Mouse (Mus musculus) cerebellum, adult 9-11 months (tissue): ENCODE measurements around the gene Cic.
A peak's percentile ranks its signal among the peaks of the same experiment; 100 is the strongest.

Experiments
- DNase-seq: peaks from one replicate; pipeline ENCODE4 v3.0.0; 2022

The Cic gene

GRCm38 (mm10) chr7:25284766-25285165 is 17.3 kb downstream of the Cic start:
- peak; percentile 75 for DNase-seq

- no peak for DNase-seq
These were observed 18.2 kb downstream of the Cic start for GRCm38 (mm10) chr7:25285511-25286238.

- DNase-seq = no peak
These were observed 19.5 kb downstream of the Cic start for GRCm38 (mm10) chr7:25286989-25287388.

DNA sequence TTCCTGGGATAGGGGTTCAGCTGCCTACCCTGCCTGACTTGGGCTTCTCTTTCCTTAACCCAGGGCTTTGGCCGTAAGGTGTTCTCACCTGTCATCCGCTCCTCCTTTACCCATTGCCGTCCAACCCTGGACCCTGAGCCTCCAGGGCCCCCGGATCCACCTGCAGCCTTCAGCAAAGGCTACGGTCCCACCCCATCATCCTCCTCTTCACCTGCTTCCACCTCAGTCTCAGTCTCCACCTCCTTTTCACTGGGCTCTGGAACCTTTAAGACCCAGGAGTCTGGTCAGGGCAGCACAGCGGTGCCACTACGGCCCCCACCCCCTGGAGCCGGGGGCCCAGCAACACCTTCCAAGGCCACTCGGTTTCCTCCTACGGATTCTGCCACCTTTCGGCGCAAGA is 20.5 kb downstream of the Cic start:
- no peak for DNase-seq

DNA sequence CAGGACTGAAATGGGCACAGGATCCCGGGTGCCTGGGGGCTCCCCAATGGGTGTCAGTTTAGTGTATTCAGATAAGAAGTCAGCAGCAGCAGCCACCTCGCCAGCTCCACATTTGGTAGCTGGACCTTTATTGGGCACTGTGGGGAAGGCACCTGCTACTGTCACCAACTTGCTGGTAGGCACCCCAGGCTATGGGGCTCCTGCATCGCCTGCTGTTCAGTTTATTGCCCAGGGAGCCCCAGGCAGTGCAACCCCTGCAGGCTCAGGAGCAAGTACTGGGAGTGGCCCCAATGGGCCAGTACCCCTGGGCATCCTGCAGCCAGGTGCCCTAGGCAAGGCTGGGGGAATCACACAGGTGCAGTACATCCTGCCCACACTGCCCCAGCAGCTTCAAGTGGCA is 21.2 kb downstream of the Cic start:
- no peak for DNase-seq

DNA sequence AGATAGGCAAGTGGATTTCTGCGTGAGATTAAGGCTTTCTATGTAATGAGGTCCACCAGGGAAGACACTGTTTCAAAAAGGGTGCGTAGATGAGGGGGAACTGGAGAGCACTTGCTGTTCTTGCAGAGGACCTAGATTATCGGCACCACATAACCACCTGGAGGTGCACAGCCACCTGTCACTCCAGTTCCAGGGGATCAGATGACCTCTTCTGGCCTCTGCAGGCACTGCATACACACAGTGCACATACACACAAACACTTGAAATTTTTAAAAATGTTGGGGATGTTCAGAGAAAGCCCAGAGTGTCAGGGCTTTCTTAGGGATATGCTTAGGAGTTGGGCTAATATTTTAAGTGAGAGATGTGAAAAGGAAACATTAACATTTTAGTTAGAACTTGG is 22.4 kb downstream of the Cic start:
- DNase-seq = no peak

DNA sequence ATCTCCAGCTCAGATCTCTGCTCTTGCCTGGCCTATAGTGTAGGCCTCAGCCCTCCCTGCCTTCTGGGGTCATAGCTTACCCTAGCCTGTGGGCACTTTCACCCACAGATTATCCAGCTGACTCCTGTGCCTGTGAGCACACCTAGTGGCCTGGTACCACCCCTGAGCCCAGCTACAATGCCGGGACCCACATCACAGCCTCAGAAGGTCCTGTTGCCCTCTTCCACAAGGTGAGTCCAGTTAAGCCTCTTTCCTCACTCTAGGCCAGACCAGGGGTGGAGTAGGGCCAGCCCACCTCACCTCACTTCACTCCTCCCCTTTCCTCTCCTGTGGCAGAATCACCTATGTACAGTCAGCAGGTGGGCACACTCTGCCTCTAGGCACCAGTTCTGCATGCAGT is 23.0 kb downstream of the Cic start:
- no peak for DNase-seq

DNA sequence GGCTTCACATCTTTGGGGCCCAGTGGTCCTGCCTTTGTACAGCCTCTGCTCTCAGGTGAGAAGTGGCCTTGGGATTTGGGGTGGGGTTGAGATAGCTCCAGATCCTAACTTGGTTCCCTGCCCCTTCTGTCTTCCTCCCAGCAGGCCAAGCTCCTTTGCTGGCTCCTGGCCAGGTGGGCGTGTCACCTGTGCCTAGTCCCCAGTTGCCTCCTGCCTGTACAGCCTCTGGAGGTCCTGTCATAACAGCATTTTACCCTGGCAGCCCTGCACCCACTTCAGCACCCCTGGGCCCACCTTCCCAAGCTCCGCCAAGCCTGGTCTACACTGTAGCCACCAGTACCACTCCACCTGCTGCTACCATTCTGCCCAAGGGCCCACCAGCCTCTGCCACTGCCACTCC is 23.4 kb downstream of the Cic start:
- no peak for DNase-seq

DNA sequence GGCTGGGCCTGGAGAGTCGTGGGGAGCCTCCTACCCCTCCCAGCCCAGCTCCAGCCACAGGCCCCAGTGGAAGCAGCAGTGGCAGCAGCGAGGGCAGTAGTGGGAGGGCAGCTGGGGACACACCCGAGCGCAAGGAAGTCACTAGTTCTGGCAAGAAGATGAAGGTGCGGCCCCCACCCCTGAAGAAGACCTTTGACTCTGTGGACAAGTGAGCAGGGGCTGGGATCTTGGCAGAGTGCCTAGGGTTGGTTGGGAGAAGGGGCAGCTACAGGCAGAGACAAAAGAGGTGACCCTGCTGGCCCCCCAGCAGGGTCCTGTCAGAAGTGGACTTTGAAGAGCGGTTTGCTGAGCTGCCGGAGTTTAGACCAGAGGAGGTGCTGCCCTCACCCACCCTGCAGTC is 24.6 kb downstream of the Cic start:
- DNase-seq = peak; percentile 51

DNA sequence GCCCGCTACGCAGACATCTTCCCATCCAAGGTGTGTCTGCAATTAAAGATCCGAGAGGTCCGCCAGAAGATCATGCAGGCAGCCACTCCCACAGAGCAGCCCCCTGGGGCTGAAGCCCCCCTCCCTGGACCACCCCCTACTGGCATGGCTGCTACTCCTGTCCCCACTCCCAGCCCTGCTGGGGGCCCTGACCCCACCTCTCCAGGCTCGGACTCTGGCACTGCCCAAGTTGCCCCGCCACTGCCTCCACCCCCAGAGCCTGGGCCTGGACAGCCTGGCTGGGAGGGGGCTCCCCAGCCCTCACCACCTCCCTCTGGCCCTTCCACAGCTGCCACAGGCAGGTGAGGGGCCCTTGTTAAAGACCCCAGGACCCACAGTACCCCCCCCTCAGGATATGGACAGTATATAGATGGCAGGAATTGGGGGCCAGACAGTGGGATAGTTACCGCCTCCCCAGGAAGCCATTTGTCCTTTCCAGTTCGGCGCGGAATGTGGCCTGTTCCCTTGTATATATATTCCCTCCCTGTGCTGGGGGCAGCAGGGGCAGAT is 25.8 kb downstream of the Cic start:
- peak; percentile 54 for DNase-seq

- DNase-seq = no peak
These were observed 27.0 kb downstream of the Cic start for GRCm38 (mm10) chr7:25294495-25294894.

DNA sequence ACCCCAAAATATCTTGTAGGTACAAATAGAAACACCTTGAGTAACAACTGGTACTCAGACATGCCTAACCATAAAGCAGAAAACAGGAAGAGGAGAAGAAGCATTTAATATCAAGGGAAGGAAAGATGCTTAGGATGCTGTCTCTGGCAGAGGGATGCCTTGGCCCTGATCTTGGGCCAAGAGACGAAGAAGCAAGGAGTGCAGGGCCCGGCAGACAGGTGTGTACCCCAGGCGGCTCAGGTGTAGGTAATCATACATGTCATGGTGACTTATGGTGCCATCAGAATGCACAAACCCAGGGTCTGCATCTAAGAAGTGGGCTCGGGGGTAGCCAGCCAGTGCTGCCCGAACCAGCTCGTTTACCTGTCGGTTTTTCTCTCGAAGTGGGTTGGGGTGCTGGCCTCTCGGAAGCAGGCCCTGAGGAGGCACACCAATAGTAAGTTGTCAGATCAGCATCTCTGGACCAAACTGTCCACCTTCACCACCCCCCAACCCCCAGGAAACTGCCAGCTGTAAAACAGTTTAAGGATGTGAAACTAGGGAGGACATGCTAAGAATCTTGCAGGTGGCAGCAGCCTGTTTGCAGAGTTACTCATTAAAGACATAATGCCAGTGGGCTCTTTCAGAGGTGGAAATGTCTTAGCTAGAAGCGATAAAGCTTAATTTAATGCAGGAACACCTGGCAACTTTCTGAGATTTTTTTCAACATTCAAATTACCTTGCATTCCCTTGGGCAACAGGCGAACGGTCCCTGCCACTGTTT is 27.6 kb downstream of the Cic start:
- no peak for DNase-seq

DNA sequence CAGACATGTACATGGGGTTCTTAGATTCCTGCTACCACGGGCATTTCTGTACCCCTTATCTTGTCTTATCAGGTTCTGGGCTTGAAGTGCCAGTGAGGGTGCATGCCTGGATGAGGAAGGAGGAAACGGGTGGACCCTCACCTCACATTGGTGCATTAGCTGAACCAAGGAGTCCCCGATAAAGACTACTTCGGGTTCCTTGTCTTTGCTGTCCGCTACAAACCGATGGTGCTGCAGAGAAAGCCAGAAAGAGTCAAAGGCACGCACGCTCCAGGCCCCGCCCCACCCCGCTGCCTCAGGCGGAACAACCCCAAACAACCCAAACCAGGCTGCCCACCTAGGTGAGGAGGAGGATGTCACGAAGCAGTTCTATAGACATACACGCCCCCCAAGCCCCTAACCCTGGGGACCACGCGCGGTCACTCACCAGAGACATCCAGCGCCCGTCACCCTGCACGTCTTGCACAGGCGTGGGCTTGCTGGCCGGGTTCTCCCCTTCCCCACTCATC is 29.5 kb downstream of the Cic start:
- no peak for DNase-seq

DNA sequence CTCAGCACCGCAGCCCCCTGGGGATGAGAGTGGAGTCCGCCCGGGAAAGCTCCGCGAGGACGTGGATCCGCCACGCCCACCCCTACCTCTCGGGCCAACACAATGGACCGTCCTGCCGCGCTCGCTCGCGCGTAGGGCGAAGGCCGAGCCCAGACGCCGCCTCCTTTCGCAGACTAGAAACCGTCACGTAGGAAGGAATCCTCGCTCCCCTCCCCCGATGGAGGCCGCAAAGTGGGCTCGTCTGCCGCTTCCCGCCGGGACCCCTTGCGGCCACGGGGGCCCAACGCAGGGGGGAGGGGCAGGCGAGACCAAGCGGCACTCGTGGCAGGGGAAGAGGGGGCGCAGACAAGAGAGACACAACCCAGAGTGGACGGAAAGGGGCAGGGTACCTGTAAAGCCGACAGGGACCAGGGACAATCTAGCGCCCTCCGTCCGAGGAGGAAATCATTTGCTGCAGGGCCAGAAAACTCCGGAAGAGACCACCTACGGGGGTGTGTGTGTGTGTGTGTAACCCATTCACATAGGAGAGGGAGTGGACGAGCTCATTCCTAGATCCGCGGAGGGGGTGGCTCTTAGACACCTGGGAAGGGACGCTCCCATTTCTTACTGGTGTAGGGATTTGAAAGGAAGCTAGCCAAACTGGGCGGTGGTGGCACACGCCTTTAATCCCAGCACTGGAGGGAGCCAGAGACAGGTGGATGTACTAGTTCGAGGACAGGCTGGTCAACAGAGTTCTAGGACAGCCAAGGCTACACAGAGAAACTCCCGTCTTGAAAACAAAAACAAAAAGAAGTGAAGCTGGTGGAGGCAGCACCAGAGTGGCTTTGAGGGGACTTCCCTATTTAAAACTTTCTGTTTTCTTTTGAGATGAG is 30.2 kb downstream of the Cic start, which contains the start of gene Pafah1b3:
Pafah1b3 (minus strand) TSS at position 533 of the 872 bp plus-strand sequence.
- peak; percentile 95 for DNase-seq

GRCm38 (mm10) chr7:25301063-25301462 is 33.6 kb downstream of the Cic start, which contains the start of gene Prr19:
TSS of gene Prr19 (plus strand) at chr7:25301411.
- DNase-seq = no peak

GRCm38 (mm10) chr7:25303003-25303684 is 35.6 kb downstream of the Cic start:
- DNase-seq = no peak

GRCm38 (mm10) chr7:25303685-25304006 is 36.1 kb downstream of the Cic start:
- no peak for DNase-seq

GRCm38 (mm10) chr7:25305481-25305880 is 38.0 kb downstream of the Cic start:
- no peak for DNase-seq

- peak; percentile 82 for DNase-seq
These were observed 38.6 kb downstream of the Cic start, which contains the start of gene Tmem145 for GRCm38 (mm10) chr7:25305956-25306613. TSS of gene Tmem145 (plus strand) at chr7:25306106.

DNA sequence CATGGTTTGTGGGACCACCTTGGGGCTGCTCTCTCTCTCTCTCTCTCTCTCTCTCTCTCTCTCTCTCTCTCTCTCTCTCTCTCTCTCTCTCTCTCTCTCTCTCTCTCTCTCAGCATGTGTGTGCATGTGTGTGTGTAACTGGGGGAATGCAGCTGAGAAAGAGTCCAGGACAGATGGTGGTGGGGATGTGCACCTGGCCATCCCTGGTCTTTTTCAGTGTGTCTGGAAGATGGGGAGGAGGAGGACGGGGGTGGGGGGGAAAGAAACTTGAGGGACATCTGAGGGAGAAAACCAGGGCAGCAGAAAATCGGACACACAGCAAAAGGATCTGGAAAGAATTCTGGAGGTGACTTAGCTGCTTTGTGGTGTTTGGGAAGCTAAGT is 39.1 kb downstream of the Cic start:
- DNase-seq = no peak

- no peak for DNase-seq
These were observed 41.3 kb downstream of the Cic start for GRCm38 (mm10) chr7:25308702-25309318.
